Mouse (Mus musculus) lung, adult 2 months (tissue): Measurements from ENCODE around the gene Gm8068.
"Not testable (repeated sequence)": the region's sequence is repeated elsewhere in the genome, so short reads cannot be mapped to it uniquely, and the experiment has no call there.

Source experiments
- CTCF ChIP-seq: fragments of 200-500 bp; IDR thresholded peaks from 2 replicates; pipeline ENCODE4 v1.5.1; 2011; ENCODE audit warnings: mild to moderate bottlenecking, low read length, control low read depth; ENCODE audit not compliant: insufficient read depth
- POLR2A ChIP-seq: fragments of 200-500 bp; IDR thresholded peaks from 2 replicates; pipeline ENCODE4 v1.6.1; 2011; ENCODE audit warnings: low read depth, mild to moderate bottlenecking, control low read depth, low read length, borderline replicate concordance; ENCODE audit errors: extremely low read depth

DNA sequence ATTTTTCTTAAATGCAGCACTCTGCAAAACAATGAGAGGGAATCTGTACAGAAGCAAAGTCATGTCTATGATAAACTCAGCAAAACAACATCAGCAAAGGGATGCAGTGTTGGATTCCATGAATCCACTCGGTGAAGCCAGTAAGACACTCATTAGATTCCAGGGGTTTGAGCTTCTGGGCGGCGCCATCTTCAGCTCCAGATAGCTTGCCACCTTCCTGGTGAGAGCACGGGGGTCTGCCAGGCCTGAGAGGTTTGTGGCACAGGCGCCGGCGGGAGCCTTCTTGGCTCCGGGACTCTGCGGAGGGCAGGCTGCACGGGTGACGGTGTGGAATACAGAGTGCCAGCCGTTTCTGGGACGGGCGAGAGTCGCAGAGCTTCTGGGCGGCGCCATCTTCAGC is 21.8 kb upstream of the Gm8068 start:
- TF ChIP-seq CTCF, POLR2A: not testable (repeated sequence)
